Mouse (Mus musculus): ENCODE measurements around the gene Slc34a3. TPM values are rescaled to one million over a fixed set of nuclear protein-coding genes. Genes with fewer than 3 reads are reported as not detected.
A peak's percentile ranks its signal among the peaks of the same experiment; 100 is the strongest.

Slc34a3 gene
- polyA plus RNA-seq, 1 experiment from 2014 or later: not detected

DNA sequence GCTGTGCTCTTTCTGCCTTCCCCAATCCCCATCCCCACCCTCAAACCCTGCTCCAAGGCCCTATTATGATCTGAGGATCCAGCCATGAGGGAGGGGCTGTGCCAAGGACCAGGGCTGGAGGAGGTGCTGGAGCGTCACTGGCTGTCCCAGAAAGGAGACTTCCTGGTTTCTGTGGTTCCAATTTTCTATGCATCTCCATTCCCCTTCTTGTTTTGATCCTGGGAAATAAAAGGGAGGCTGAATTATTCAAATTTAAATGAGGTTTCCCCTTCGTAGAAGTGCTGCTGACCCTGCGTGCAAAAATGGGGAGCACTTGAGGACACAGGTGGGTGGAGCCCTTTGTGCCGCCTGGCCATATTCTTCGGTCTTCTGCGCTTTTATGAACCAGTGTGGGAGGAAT, 51.5 kb downstream of the Slc34a3 start:
- Histone ChIP-seq H3K27me3 (0 out of 2 replicates have a peak, but pooled peaks cover 9% of the 10 kb centered on the region), H3K9me3 (no peaks in the 10 kb centered on the region), H3K36me3 (0 out of 2 replicates have a peak, but pooled peaks cover 5% of the 10 kb centered on the region), H3K4me3 (peak overlapping the region; percentile 85), H3K4me1 (peaks cover 66% of the 10 kb centered on the region), H3K27ac (replicated peaks) (peak overlapping the region; percentile 98), H3K4me2 (replicated peaks) (peak overlapping the region; percentile 75), H3K9ac (replicated peaks) (peak overlapping the region; percentile 46)
- no peak for ATAC-seq (ENCODE audit: low FRiP score, low read depth)
- 3% methylated on average over 6 of the region's 6 CpGs for WGBS

DNA sequence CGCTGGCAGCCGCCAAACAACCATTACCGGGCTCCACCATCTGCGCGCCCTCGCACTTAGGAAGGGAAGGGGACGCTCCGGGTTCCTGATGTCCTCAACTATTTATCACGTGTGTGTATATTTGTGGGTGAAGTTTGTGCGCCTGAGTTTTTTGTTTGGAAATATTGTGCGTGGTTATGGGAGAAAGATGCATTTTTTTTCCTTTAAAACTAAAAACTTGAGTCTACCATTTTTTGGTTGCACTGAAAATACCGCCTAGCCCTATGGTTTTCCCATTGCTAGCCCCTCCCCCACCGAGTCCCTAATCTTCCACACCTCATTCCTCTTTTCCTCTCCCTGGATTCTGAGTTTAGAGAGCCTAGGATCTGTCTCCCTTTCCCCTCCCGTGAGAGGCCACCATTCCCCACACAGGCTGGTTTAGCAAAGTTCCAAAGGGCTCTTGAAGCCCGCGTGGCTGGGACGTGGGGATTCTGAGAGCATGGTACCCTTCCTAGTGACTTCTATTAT, 52.2 kb downstream of the Slc34a3 start:
- under 1% methylated on average over 17 of the region's 17 CpGs for WGBS
- peak overlapping the region; percentile 86 for H3K9ac ChIP-seq (replicated peaks)
- peaks cover 72% of the 10 kb centered on the region for H3K4me1 ChIP-seq
- peak overlapping the region; percentile 98 for H3K27ac ChIP-seq (replicated peaks)
- H3K27me3 ChIP-seq: 0 out of 2 replicates have a peak, but pooled peaks cover 8% of the 10 kb centered on the region
- H3K9me3 ChIP-seq: no peaks in the 10 kb centered on the region
- peak overlapping the region; percentile 75 for H3K4me2 ChIP-seq (replicated peaks)
- no peak for ATAC-seq (ENCODE audit: low FRiP score, low read depth)
- H3K36me3 ChIP-seq: 0 out of 2 replicates have a peak, but pooled peaks cover 5% of the 10 kb centered on the region
- H3K4me3 ChIP-seq: peak overlapping the region; percentile 85

DNA sequence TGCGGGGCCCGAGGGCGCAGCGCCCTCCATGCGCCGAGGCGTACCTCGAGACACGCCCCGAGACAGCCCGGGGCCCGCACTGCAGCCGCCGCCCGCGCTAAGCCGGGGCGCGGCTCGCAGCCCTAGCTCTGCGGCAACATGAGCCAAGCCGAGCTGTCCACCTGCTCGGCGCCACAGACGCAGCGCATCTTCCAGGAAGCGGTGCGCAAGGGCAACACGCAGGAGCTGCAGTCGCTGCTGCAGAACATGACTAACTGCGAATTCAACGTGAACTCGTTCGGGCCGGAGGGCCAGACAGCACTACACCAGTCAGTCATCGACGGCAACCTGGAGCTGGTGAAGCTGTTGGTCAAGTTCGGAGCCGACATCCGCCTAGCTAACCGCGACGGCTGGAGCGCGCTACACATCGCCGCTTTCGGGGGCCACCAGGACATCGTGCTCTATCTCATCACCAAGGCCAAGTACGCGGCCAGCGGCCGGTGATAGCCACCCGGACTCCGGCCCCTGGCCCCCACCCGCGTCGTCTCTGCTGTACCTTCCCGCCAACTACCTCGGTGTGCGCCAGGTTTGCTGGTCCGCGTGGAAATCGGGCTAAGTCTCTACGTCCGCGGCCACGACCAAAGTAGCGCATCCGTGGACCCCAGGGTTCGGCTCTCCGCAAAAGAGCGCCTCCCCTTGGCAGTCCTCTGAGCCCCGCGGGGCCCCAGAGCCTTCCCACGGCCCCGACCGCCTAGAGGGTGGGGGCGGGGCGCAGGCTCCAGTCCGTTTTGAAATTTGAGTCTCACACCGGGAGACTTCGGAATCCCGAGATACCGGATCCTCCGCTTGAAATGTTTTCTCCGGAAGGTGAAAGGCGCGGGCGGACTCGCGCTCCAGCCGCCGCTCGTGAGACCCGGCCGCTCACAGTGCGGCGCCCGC, 52.9 kb downstream of the Slc34a3 start:
- ATAC-seq (ENCODE audit: low FRiP score, low read depth): peak; percentile 13

DNA sequence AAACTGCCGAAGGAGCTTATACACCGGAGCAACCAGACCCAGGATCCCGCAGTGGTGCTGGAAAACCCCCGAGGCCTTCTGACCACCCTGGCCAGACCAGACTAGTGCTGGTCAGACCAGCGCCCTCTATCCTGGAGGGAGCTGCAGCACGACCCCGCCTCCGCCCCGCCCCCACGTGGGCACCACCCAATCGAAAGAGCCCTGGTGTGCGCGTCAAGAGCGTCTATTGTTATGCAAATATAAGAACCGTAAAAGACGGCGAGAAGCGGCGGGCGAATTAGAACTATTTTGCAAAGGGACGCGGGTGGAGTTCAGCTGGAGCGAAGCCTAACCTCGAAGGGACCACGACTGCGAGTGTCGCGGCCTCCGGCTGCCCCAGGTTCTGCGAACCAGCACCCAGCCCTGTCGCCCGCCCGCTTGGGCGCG, 53.7 kb downstream of the Slc34a3 start, which contains the start of gene Nrarp:
Nrarp (plus strand) TSS at position 281 of the 426 bp plus-strand sequence.
- Histone ChIP-seq H3K4me1 (peaks cover 76% of the 10 kb centered on the region), H3K9ac (replicated peaks) (peak within 1 kb of the TSS; percentile 86), H3K4me3 (peak within 1 kb of the TSS; percentile 85), H3K36me3 (0 out of 2 replicates have a peak, but pooled peaks cover 5% of the 10 kb centered on the region), H3K4me2 (replicated peaks) (peak within 1 kb of the TSS; percentile 75), H3K27ac (replicated peaks) (peak within 1 kb of the TSS; percentile 98), H3K9me3 (no peaks in the 10 kb centered on the region), H3K27me3 (0 out of 2 replicates have a peak, but pooled peaks cover 12% of the 10 kb centered on the region)
- ATAC-seq (ENCODE audit: low FRiP score, low read depth): peak; percentile 81
- under 1% methylated on average over 35 of the region's 35 CpGs for WGBS

More for the DNA sequence above, 52.9 kb downstream of the Slc34a3 start:
- H3K4me3 ChIP-seq: peak overlapping the region; percentile 85
- H3K36me3 ChIP-seq: 0 out of 2 replicates have a peak, but pooled peaks cover 5% of the 10 kb centered on the region
- no peaks in the 10 kb centered on the region for H3K9me3 ChIP-seq
- H3K27ac ChIP-seq (replicated peaks): peak overlapping the region; percentile 98
- peak overlapping the region; percentile 86 for H3K9ac ChIP-seq (replicated peaks)
- peak overlapping the region; percentile 75 for H3K4me2 ChIP-seq (replicated peaks)
- WGBS: under 1% methylated on average over 100 of the region's 100 CpGs
- H3K4me1 ChIP-seq: peaks cover 72% of the 10 kb centered on the region
- 0 out of 2 replicates have a peak, but pooled peaks cover 12% of the 10 kb centered on the region for H3K27me3 ChIP-seq

DNA sequence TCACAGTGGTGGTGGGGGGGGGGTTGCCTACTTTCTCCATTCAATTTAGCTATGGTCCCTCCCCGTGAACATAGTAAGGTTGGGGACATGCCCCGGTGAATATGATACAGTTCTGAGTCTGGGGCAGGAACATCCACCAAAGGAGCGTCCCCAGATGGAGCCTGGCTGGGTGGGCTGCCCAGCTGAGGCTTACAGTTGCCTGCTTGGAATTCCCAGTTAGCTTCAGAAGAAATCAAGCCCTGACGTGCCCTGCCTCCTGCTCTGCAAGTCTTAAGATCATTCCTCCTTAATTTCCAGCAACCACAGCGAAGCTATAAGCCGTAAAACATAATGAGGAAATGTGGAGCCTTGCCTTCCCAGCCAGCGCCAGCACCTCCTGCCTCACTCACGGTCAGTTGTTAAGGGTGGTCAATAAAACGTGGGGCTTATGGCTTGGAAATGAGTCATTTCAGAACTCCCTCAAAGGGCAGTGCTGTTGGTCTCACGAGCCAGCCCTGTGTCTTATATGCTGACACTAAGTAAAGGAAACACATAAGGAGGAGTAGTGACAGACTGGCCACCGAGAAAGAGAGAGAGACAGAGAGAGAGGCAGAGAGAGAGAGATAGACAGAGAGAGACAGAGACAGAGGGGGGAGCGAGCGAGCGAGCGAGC, 54.5 kb downstream of the Slc34a3 start:
- peak overlapping the region; percentile 75 for H3K4me2 ChIP-seq (replicated peaks)
- WGBS: 42% methylated on average over 15 of the region's 15 CpGs
- H3K4me1 ChIP-seq: peaks cover 76% of the 10 kb centered on the region

More for the DNA sequence above, 54.5 kb downstream of the Slc34a3 start:
- no peak; the same call in 1 of the 2 replicates for ATAC-seq (ENCODE audit: low FRiP score, low read depth)
- H3K9ac ChIP-seq (replicated peaks): peak overlapping the region; percentile 48
- H3K36me3 ChIP-seq: 0 out of 2 replicates have a peak, but pooled peaks cover 3% of the 10 kb centered on the region
- peak overlapping the region; percentile 63 for H3K27ac ChIP-seq (replicated peaks)
- H3K4me3 ChIP-seq: peak overlapping the region; percentile 85
- H3K9me3 ChIP-seq: no peaks in the 10 kb centered on the region
- H3K27me3 ChIP-seq: 0 out of 2 replicates have a peak, but pooled peaks cover 12% of the 10 kb centered on the region

Other genes starting within 250 kb of the Slc34a3 start
- 102 and 104 TPM in 2 replicates for gene Nsmf, start 180.0 kb downstream of the Slc34a3 start, polyA plus RNA-seq (2016; fragmentation: Nextera tagmentation; extraction: Ambion mirVana)
- gene Entpd8, start 154.1 kb downstream of the Slc34a3 start, polyA plus RNA-seq (2016; fragmentation: Nextera tagmentation; extraction: Ambion mirVana): not detected in 2 replicates
- gene Noxa1, start 139.2 kb downstream of the Slc34a3 start, polyA plus RNA-seq (2016; fragmentation: Nextera tagmentation; extraction: Ambion mirVana): not detected in 2 replicates
- gene Nrarp, start 53.6 kb downstream of the Slc34a3 start, polyA plus RNA-seq (2016; fragmentation: Nextera tagmentation; extraction: Ambion mirVana): 91.2 and 92.1 TPM in 2 replicates
- gene Tor4a, start 37.5 kb downstream of the Slc34a3 start, polyA plus RNA-seq (2016; fragmentation: Nextera tagmentation; extraction: Ambion mirVana): 1.4 and 1.6 TPM in 2 replicates
- gene Nelfb, start 22.9 kb downstream of the Slc34a3 start, polyA plus RNA-seq (2016; fragmentation: Nextera tagmentation; extraction: Ambion mirVana): 118 and 123 TPM in 2 replicates
- gene Stpg3, start 19.7 kb downstream of the Slc34a3 start, polyA plus RNA-seq (2016; fragmentation: Nextera tagmentation; extraction: Ambion mirVana): not detected in 2 replicates
- gene Fam166a, start 15.6 kb downstream of the Slc34a3 start, polyA plus RNA-seq (2016; fragmentation: Nextera tagmentation; extraction: Ambion mirVana): 0.21 and 1.6 TPM in 2 replicates
- gene Tubb4b, start 9.7 kb downstream of the Slc34a3 start, polyA plus RNA-seq (2016; fragmentation: Nextera tagmentation; extraction: Ambion mirVana): 460 and 476 TPM in 2 replicates
- gene Rnf224, start 2.4 kb upstream of the Slc34a3 start, polyA plus RNA-seq (2016; fragmentation: Nextera tagmentation; extraction: Ambion mirVana): not detected in 2 replicates
- 31.9 and 35.3 TPM in 2 replicates for gene Rnf208, start 7.9 kb upstream of the Slc34a3 start, polyA plus RNA-seq (2016; fragmentation: Nextera tagmentation; extraction: Ambion mirVana)
- not detected in 2 replicates for gene Cysrt1, start 8.1 kb upstream of the Slc34a3 start, polyA plus RNA-seq (2016; fragmentation: Nextera tagmentation; extraction: Ambion mirVana)
- 5.1 and 5.2 TPM in 2 replicates for gene AL732309.1, start 12.5 kb upstream of the Slc34a3 start, polyA plus RNA-seq (2016; fragmentation: Nextera tagmentation; extraction: Ambion mirVana)
- 20.6 and 23.6 TPM in 2 replicates for gene Tmem203, start 21.1 kb upstream of the Slc34a3 start, polyA plus RNA-seq (2016; fragmentation: Nextera tagmentation; extraction: Ambion mirVana)
- 10.1 and 10.2 TPM in 2 replicates for gene Tprn, start 28.3 kb upstream of the Slc34a3 start, polyA plus RNA-seq (2016; fragmentation: Nextera tagmentation; extraction: Ambion mirVana)
- gene Ssna1, start 38.1 kb upstream of the Slc34a3 start, polyA plus RNA-seq (2016; fragmentation: Nextera tagmentation; extraction: Ambion mirVana): 210 and 216 TPM in 2 replicates
- gene Anapc2, start 38.1 kb upstream of the Slc34a3 start, polyA plus RNA-seq (2016; fragmentation: Nextera tagmentation; extraction: Ambion mirVana): 143 and 144 TPM in 2 replicates
- gene Tmem210, start 53.8 kb upstream of the Slc34a3 start, polyA plus RNA-seq (2016; fragmentation: Nextera tagmentation; extraction: Ambion mirVana): not detected in 2 replicates
- not detected in 2 replicates for gene Lrrc26, start 55.6 kb upstream of the Slc34a3 start, polyA plus RNA-seq (2016; fragmentation: Nextera tagmentation; extraction: Ambion mirVana)
- gene Grin1, start 84.8 kb upstream of the Slc34a3 start, polyA plus RNA-seq (2016; fragmentation: Nextera tagmentation; extraction: Ambion mirVana): 6.1 and 8.2 TPM in 2 replicates
- gene Man1b1, start 98.0 kb upstream of the Slc34a3 start, polyA plus RNA-seq (2016; fragmentation: Nextera tagmentation; extraction: Ambion mirVana): 72.2 and 72.9 TPM in 2 replicates
- gene Dpp7, start 122.0 kb upstream of the Slc34a3 start, polyA plus RNA-seq (2016; fragmentation: Nextera tagmentation; extraction: Ambion mirVana): 19.5 and 20.5 TPM in 2 replicates
- 2.9 and 7.4 TPM in 2 replicates for gene Uap1l1, start 131.3 kb upstream of the Slc34a3 start, polyA plus RNA-seq (2016; fragmentation: Nextera tagmentation; extraction: Ambion mirVana)
- gene Sapcd2, start 138.0 kb upstream of the Slc34a3 start, polyA plus RNA-seq (2016; fragmentation: Nextera tagmentation; extraction: Ambion mirVana): 52.1 and 52.3 TPM in 2 replicates
- 0.20 TPM in 2 replicates for gene Entpd2, start 161.5 kb upstream of the Slc34a3 start, polyA plus RNA-seq (2016; fragmentation: Nextera tagmentation; extraction: Ambion mirVana)
- 216 and 221 TPM in 2 replicates for gene Npdc1, start 165.0 kb upstream of the Slc34a3 start, polyA plus RNA-seq (2016; fragmentation: Nextera tagmentation; extraction: Ambion mirVana)
- gene Fut7, start 188.9 kb upstream of the Slc34a3 start, polyA plus RNA-seq (2016; fragmentation: Nextera tagmentation; extraction: Ambion mirVana): 0.09 TPM in 1 of 2 replicates, not detected in the other
- 9.4 and 10.3 TPM in 2 replicates for gene Abca2, start 194.3 kb upstream of the Slc34a3 start, polyA plus RNA-seq (2016; fragmentation: Nextera tagmentation; extraction: Ambion mirVana)
- gene Clic3, start 222.5 kb upstream of the Slc34a3 start, polyA plus RNA-seq (2016; fragmentation: Nextera tagmentation; extraction: Ambion mirVana): 2.5 and 2.9 TPM in 2 replicates
- gene Paxx, start 226.7 kb upstream of the Slc34a3 start, polyA plus RNA-seq (2016; fragmentation: Nextera tagmentation; extraction: Ambion mirVana): 42.9 and 48.6 TPM in 2 replicates
- gene Ptgds, start 235.7 kb upstream of the Slc34a3 start, polyA plus RNA-seq (2016; fragmentation: Nextera tagmentation; extraction: Ambion mirVana): 1.5 and 1.8 TPM in 2 replicates